Mouse (Mus musculus): Measurements from ENCODE around the gene Wdr6.
"Not testable (repeated sequence)": the region's sequence is repeated elsewhere in the genome, so short reads cannot be mapped to it uniquely, and the experiment has no call there.

Wdr6 gene

GRCm38 (mm10) chr9:108578545-108579343, at the start of gene Wdr6:
Gene Wdr6, minus strand, starts transcription at chr9:108578739.
- in situ Hi-C loops (cut with MboI, MseI) = loop anchor here (5.0 to 10.0 kb wide), 2 partner anchors 336 to 951 kb away; partner anchors contain the start of gene Tmem89 (in 1 of the 2)

GRCm38 (mm10) chr9:108628141-108628540, 49.6 kb upstream of the Wdr6 start:
- in situ Hi-C loops (cut with MboI, MseI) = no loop called here

- in situ Hi-C loops (cut with MboI, MseI) = no loop called here
Observed at GRCm38 (mm10) chr9:108626498-108626897, 48.0 kb upstream of the Wdr6 start.

- in situ Hi-C loops (cut with MboI, MseI) = no loop called here
Observed at GRCm38 (mm10) chr9:108617301-108617700, 38.8 kb upstream of the Wdr6 start.

- in situ Hi-C loops (cut with MboI, MseI) = no loop called here
Observed at GRCm38 (mm10) chr9:108611488-108611887, 32.9 kb upstream of the Wdr6 start.

GRCm38 (mm10) chr9:108608889-108609288, 30.4 kb upstream of the Wdr6 start:
- in situ Hi-C loops (cut with MboI, MseI) = no loop called here

GRCm38 (mm10) chr9:108607929-108608328, 29.4 kb upstream of the Wdr6 start:
- in situ Hi-C loops (cut with MboI, MseI) = not testable (repeated sequence)

GRCm38 (mm10) chr9:108601986-108602385, 23.4 kb upstream of the Wdr6 start:
- in situ Hi-C loops (cut with MboI, MseI) = no loop called here

GRCm38 (mm10) chr9:108600011-108600410, 21.5 kb upstream of the Wdr6 start:
- in situ Hi-C loops (cut with MboI, MseI) = no loop called here

GRCm38 (mm10) chr9:108599021-108599566, 20.6 kb upstream of the Wdr6 start:
- in situ Hi-C loops (cut with MboI, MseI) = no loop called here

- in situ Hi-C loops (cut with MboI, MseI) = no loop called here
Observed at GRCm38 (mm10) chr9:108596998-108597764, 18.6 kb upstream of the Wdr6 start, which contains the start of gene P4htm. Gene P4htm, minus strand, starts transcription at chr9:108597667.

GRCm38 (mm10) chr9:108594354-108594753, 15.8 kb upstream of the Wdr6 start:
- in situ Hi-C loops (cut with MboI, MseI) = no loop called here

- in situ Hi-C loops (cut with MboI, MseI) = no loop called here
Observed at GRCm38 (mm10) chr9:108591462-108591861, 12.9 kb upstream of the Wdr6 start.

- in situ Hi-C loops (cut with MboI, MseI) = no loop called here
Observed at GRCm38 (mm10) chr9:108589229-108589628, 10.7 kb upstream of the Wdr6 start.

GRCm38 (mm10) chr9:108587571-108588180, 9.1 kb upstream of the Wdr6 start:
- in situ Hi-C loops (cut with MboI, MseI) = no loop called here

GRCm38 (mm10) chr9:108579344-108579690, 778 bp upstream of the Wdr6 start:
- in situ Hi-C loops (cut with MboI, MseI) = loop anchor here (5.0 to 10.0 kb wide), 2 partner anchors 335 to 952 kb away; partner anchors contain the start of gene Tmem89 (in 1 of the 2)

- in situ Hi-C loops (cut with MboI, MseI) = loop anchor here (5.0 to 10.0 kb wide), 2 partner anchors 337 to 951 kb away; partner anchors contain the start of gene Tmem89 (in 1 of the 2)
Observed at GRCm38 (mm10) chr9:108577934-108578544, 500 bp downstream of the Wdr6 start.

GRCm38 (mm10) chr9:108577025-108577424, 1.5 kb downstream of the Wdr6 start:
- in situ Hi-C loops (cut with MboI, MseI) = loop anchor here (5.0 to 10.0 kb wide), 2 partner anchors 338 to 950 kb away; partner anchors contain the start of gene Tmem89 (in 1 of the 2)

GRCm38 (mm10) chr9:108575321-108576297, 2.9 kb downstream of the Wdr6 start:
- in situ Hi-C loops (cut with MboI, MseI) = loop anchor here (5.0 to 10.0 kb wide), 2 partner anchors 339 to 948 kb away; partner anchors contain the start of gene Tmem89 (in 1 of the 2)

- in situ Hi-C loops (cut with MboI, MseI) = loop anchor here (5.0 to 10.0 kb wide), 2 partner anchors 340 to 948 kb away; partner anchors contain the start of gene Tmem89 (in 1 of the 2)
Observed at GRCm38 (mm10) chr9:108574921-108575320, 3.6 kb downstream of the Wdr6 start.

All from T-helper 17 cell (primary cell).